Mouse (Mus musculus) CH12.LX (cell line): ENCODE measurements at regions not wholly inside any gene's neighbourhood (a gene's known extent, or its start where the extent isn't known, plus 50 kb on each side); places are given as distances from the start of the nearest gene placed in this dataset.

ENCODE experiments used
- DNase-seq: peaks from one replicate; pipeline ENCODE4 v3.0.0-alpha.2; 2013; ENCODE audit errors: extremely low read depth
- H3K27ac ChIP-seq: 2 replicates; pipeline ENCODE4 v1.5.1; 2012; ENCODE audit warnings: low read depth, mild to moderate bottlenecking, control low read depth, moderate library complexity; ENCODE audit not compliant: insufficient read depth
- H3K27me3 ChIP-seq: replicated peaks from 2 replicates; pipeline ENCODE3; 2012; ENCODE audit warnings: inconsistent platforms
- H3K36me3 ChIP-seq, 2 experiments: replicated peaks in 1 of 2; 2 replicates each; pipeline versions ENCODE3 to v1.6.1; 2012; ENCODE audit warnings: inconsistent platforms in 1 of 2, low read length in 1 of 2, mild to moderate bottlenecking in 1 of 2, mixed read lengths in 1 of 2, moderate library complexity in 1 of 2; ENCODE audit not compliant: control insufficient read depth in 1 of 2, insufficient read depth in 1 of 2
- H3K4me1 ChIP-seq, 2 experiments: 2 replicates each; pipeline ENCODE4 v1.6.1; 2012; ENCODE audit warnings: inconsistent platforms in 1 of 2, moderate library complexity in 1 of 2; ENCODE audit not compliant: insufficient read depth in 2 of 2, control insufficient read depth in 1 of 2
- H3K4me2 ChIP-seq: 2 replicates; pipeline ENCODE4 v1.6.1; 2012; ENCODE audit warnings: low read depth, mild to moderate bottlenecking, control low read depth; ENCODE audit not compliant: poor library complexity, insufficient read depth, severe bottlenecking
- H3K4me3 ChIP-seq, 3 experiments: fragments of 150-350 bp in 1 of 3; sonication (generic) in 1 of 3; replicated peaks in 1 of 3; 2 replicates each; pipeline versions ENCODE3 to v1.5.1; 2011 to 2012; ENCODE audit warnings: low read depth in 2 of 3, low read length in 2 of 3, mild to moderate bottlenecking in 2 of 3, moderate library complexity in 2 of 3, control low read depth in 1 of 3, improper control_type of control experiment in 1 of 3, inconsistent platforms in 1 of 3, mixed read lengths in 1 of 3; ENCODE audit not compliant: poor library complexity in 1 of 3
- H3K79me2 ChIP-seq: replicated peaks from 2 replicates; pipeline ENCODE4 v1.6.1; 2012; ENCODE audit warnings: mild to moderate bottlenecking, moderate library complexity; ENCODE audit not compliant: control insufficient read depth, poor library complexity, insufficient read depth, severe bottlenecking; ENCODE audit errors: extremely low read depth
- H3K9ac ChIP-seq: 2 replicates; pipeline ENCODE4 v1.6.1; 2012; ENCODE audit warnings: low read depth, mild to moderate bottlenecking, control low read depth, moderate library complexity; ENCODE audit not compliant: insufficient read depth
- H3K9me3 ChIP-seq: replicated peaks from 2 replicates; pipeline ENCODE3; 2012; ENCODE audit warnings: low read length, inconsistent platforms, mixed read lengths
- BHLHE40 ChIP-seq: IDR thresholded peaks from 2 replicates; pipeline ENCODE4 v1.6.1; 2011; ENCODE audit warnings: mild to moderate bottlenecking, low read depth, low read length, improper control_type of control experiment
- CHD1 ChIP-seq: IDR thresholded peaks from 2 replicates; pipeline ENCODE4 v1.6.1; 2012; ENCODE audit warnings: low read depth, low read length, improper control_type of control experiment, inconsistent platforms
- CHD2 ChIP-seq: IDR thresholded peaks from 2 replicates; pipeline ENCODE4 v1.6.1; 2011; ENCODE audit warnings: low read length, improper control_type of control experiment
- E2F4 ChIP-seq: IDR thresholded peaks from 2 replicates; pipeline ENCODE4 v1.6.1; 2011; ENCODE audit warnings: low read depth, low read length, improper control_type of control experiment; ENCODE audit not compliant: insufficient replicate concordance
- ELF1 ChIP-seq: IDR thresholded peaks from 2 replicates; pipeline ENCODE4 v1.6.1; 2014; ENCODE audit warnings: low read depth, mild to moderate bottlenecking, inconsistent platforms, low read length, improper control_type of control experiment
- EP300 ChIP-seq: IDR thresholded peaks from 2 replicates; pipeline ENCODE4 v1.6.1; 2011; ENCODE audit warnings: low read length, improper control_type of control experiment
- ETS1 ChIP-seq: conservative IDR thresholded peaks from 2 replicates; pipeline ENCODE4 v1.6.1; 2012; ENCODE audit warnings: low read depth, mild to moderate bottlenecking, inconsistent platforms, low read length, improper control_type of control experiment, moderate library complexity
- GABPA ChIP-seq: IDR thresholded peaks from 2 replicates; pipeline ENCODE4 v1.6.1; 2012; ENCODE audit warnings: low read depth, low read length, improper control_type of control experiment, inconsistent platforms; ENCODE audit not compliant: insufficient replicate concordance
- IRF4 ChIP-seq: IDR thresholded peaks from 2 replicates; pipeline ENCODE4 v1.6.1; 2014; ENCODE audit warnings: low read depth, mild to moderate bottlenecking, inconsistent platforms, low read length, improper control_type of control experiment
- JUN ChIP-seq: IDR thresholded peaks from 2 replicates; pipeline ENCODE4 v1.6.1; 2011; ENCODE audit warnings: low read depth, mild to moderate bottlenecking, low read length, improper control_type of control experiment, moderate library complexity; ENCODE audit not compliant: insufficient read depth
- MAFK ChIP-seq: IDR thresholded peaks from 2 replicates; pipeline ENCODE4 v1.6.1; 2011; ENCODE audit warnings: low read length, improper control_type of control experiment; ENCODE audit not compliant: insufficient replicate concordance
- MAX ChIP-seq: IDR thresholded peaks from 2 replicates; pipeline ENCODE4 v1.6.1; 2011; ENCODE audit warnings: low read length, improper control_type of control experiment
- MEF2A ChIP-seq: IDR thresholded peaks from 2 replicates; pipeline ENCODE4 v1.6.1; 2014; ENCODE audit warnings: low read depth, mild to moderate bottlenecking, inconsistent platforms, low read length, improper control_type of control experiment, borderline replicate concordance
- MXI1 ChIP-seq: IDR thresholded peaks from 2 replicates; pipeline ENCODE4 v1.6.1; 2011; ENCODE audit warnings: mild to moderate bottlenecking, low read depth, low read length, improper control_type of control experiment
- MYC ChIP-seq: IDR thresholded peaks from 2 replicates; pipeline ENCODE4 v1.6.1; 2011; ENCODE audit warnings: low read depth, mild to moderate bottlenecking, improper control_type of control experiment, low read length
- NELFE ChIP-seq: IDR thresholded peaks from 2 replicates; pipeline ENCODE4 v1.6.1; 2011; ENCODE audit warnings: low read depth, low read length, improper control_type of control experiment
- PAX5 ChIP-seq: IDR thresholded peaks from 2 replicates; pipeline ENCODE4 v1.6.1; 2012; ENCODE audit warnings: low read length, inconsistent platforms, mixed read lengths
- POLR2AphosphoS2 ChIP-seq: IDR thresholded peaks from 2 replicates; pipeline ENCODE4 v1.6.1; 2011; ENCODE audit warnings: low read depth, low read length, improper control_type of control experiment
- SIN3A ChIP-seq: IDR thresholded peaks from 2 replicates; pipeline ENCODE4 v1.6.1; 2012; ENCODE audit warnings: low read length, improper control_type of control experiment, inconsistent platforms
- SMC3 ChIP-seq: IDR thresholded peaks from 2 replicates; pipeline ENCODE4 v1.6.1; 2011; ENCODE audit warnings: low read depth, low read length, improper control_type of control experiment
- UBTF ChIP-seq: IDR thresholded peaks from 2 replicates; pipeline ENCODE4 v1.6.1; 2012; ENCODE audit warnings: low read depth, mild to moderate bottlenecking, inconsistent platforms, low read length, improper control_type of control experiment, moderate library complexity
- USF1 ChIP-seq: IDR thresholded peaks from 2 replicates; pipeline ENCODE4 v1.6.1; 2014; ENCODE audit warnings: low read depth, mild to moderate bottlenecking, inconsistent platforms, low read length, improper control_type of control experiment
- USF2 ChIP-seq: conservative IDR thresholded peaks from 2 replicates; pipeline ENCODE4 v1.6.1; 2011; ENCODE audit warnings: low read depth, low read length, improper control_type of control experiment
- ZC3H11A ChIP-seq: IDR thresholded peaks from 2 replicates; pipeline ENCODE4 v1.6.1; 2012; ENCODE audit warnings: low read depth, mild to moderate bottlenecking, inconsistent platforms, low read length, improper control_type of control experiment
- dilution Hi-C: fragments of 300-500 bp; cut with MboI; formaldehyde crosslinking; loops from 2 replicates; pipeline ENCODE4 v1.14.3; 2020; ENCODE audit warnings: low sequenced_read_pairs; ENCODE audit not compliant: extremely low pct_unique_long_range_greater_than_20kb, extremely low pct_ligation_motif_present
- in situ Hi-C: fragments of 300-500 bp; cut with MboI; formaldehyde crosslinking; loops from 3 replicates; pipeline ENCODE4 v1.14.3; 2019; ENCODE audit warnings: low sequenced_read_pairs, low pct_ligation_motif_present, low pct_unique_long_range_greater_than_20kb, mixed read lengths

- TF ChIP-seq MXI1: no peak
- TF ChIP-seq ETS1: no peak
- TF ChIP-seq UBTF: no peak
- TF ChIP-seq SMC3: no peak
- no peak for TF ChIP-seq IRF4
- TF ChIP-seq EP300: no peak
- no peak for TF ChIP-seq CHD1
- no peak for TF ChIP-seq ELF1
- no peak for TF ChIP-seq POLR2AphosphoS2
- no peak for TF ChIP-seq PAX5
- TF ChIP-seq BHLHE40: no peak
- TF ChIP-seq NELFE: no peak
- Histone ChIP-seq H3K36me3 (no peaks in the 10 kb centered on the region), H3K79me2 (no peaks in the 10 kb centered on the region), H3K4me2 (no peak overlapping the region), H3K9me3 (peaks cover 3% of the 10 kb centered on the region), H3K9ac (no peak overlapping the region), H3K4me3 (no peak overlapping the region), H3K27me3 (no peaks in the 10 kb centered on the region), H3K27ac (no peak overlapping the region), H3K4me1 (no peaks in the 10 kb centered on the region)
- in situ Hi-C loops (no loop called here), dilution Hi-C loops (no loop called here)
- DNase-seq: no peak
Measured at GRCm38 (mm10) chr2:45338809-45339208, 221.6 kb upstream of the Zeb2 start.

GRCm38 (mm10) chr2:45316945-45317565, 199.9 kb upstream of the Zeb2 start:
- H3K9me3 ChIP-seq: no peaks in the 10 kb centered on the region
- H3K4me1 ChIP-seq: no peaks in the 10 kb centered on the region
- dilution Hi-C loops: no loop called here
- in situ Hi-C loops: no loop called here
- no peak overlapping the region for H3K4me2 ChIP-seq
- no peak overlapping the region for H3K9ac ChIP-seq
- H3K4me3 ChIP-seq: no peak overlapping the region
- no peaks in the 10 kb centered on the region for H3K36me3 ChIP-seq
- TF ChIP-seq MEF2A: no peak
- no peak for TF ChIP-seq NELFE
- no peaks in the 10 kb centered on the region for H3K79me2 ChIP-seq
- H3K27ac ChIP-seq: no peak overlapping the region
- no peaks in the 10 kb centered on the region for H3K27me3 ChIP-seq
- no peak for DNase-seq

GRCm38 (mm10) chr2:45287530-45288009, 170.4 kb upstream of the Zeb2 start:
- no peak for TF ChIP-seq MYC
- no peak for TF ChIP-seq ZC3H11A
- no peak for TF ChIP-seq MXI1
- no peak for TF ChIP-seq E2F4
- TF ChIP-seq USF1: no peak
- TF ChIP-seq POLR2AphosphoS2: no peak
- no peak for TF ChIP-seq MEF2A
- no peak for TF ChIP-seq ELF1
- no peak for TF ChIP-seq JUN
- no peak for TF ChIP-seq GABPA
- TF ChIP-seq MAX: no peak
- no peak for TF ChIP-seq IRF4
- no peak for TF ChIP-seq USF2
- no peak for TF ChIP-seq SMC3
- TF ChIP-seq MAFK: no peak
- TF ChIP-seq CHD2: no peak
- TF ChIP-seq CHD1: no peak
- TF ChIP-seq SIN3A: no peak
- no peaks in the 10 kb centered on the region for H3K36me3 ChIP-seq
- H3K4me1 ChIP-seq: no peaks in the 10 kb centered on the region
- H3K27me3 ChIP-seq: no peaks in the 10 kb centered on the region
- H3K4me3 ChIP-seq: no peak overlapping the region
- dilution Hi-C loops: no loop called here
- no peak for DNase-seq
- H3K79me2 ChIP-seq: no peaks in the 10 kb centered on the region
- no peak overlapping the region for H3K27ac ChIP-seq
- H3K9me3 ChIP-seq: no peaks in the 10 kb centered on the region
- H3K9ac ChIP-seq: no peak overlapping the region
- in situ Hi-C loops: no loop called here
- H3K4me2 ChIP-seq: no peak overlapping the region
